Mouse (Mus musculus) lung, postnatal 0 days (tissue): ENCODE data around the gene Prdx1.

ENCODE experiments used
- CTCF ChIP-seq: IDR thresholded peaks from 2 replicates; pipeline ENCODE4 v1.5.1; 2016; ENCODE audit warnings: antibody characterized with exemption, mild to moderate bottlenecking
- EP300 ChIP-seq: IDR thresholded peaks from 2 replicates; pipeline ENCODE4 v1.6.1; 2016; ENCODE audit warnings: antibody characterized with exemption, mild to moderate bottlenecking, control low read depth

DNA sequence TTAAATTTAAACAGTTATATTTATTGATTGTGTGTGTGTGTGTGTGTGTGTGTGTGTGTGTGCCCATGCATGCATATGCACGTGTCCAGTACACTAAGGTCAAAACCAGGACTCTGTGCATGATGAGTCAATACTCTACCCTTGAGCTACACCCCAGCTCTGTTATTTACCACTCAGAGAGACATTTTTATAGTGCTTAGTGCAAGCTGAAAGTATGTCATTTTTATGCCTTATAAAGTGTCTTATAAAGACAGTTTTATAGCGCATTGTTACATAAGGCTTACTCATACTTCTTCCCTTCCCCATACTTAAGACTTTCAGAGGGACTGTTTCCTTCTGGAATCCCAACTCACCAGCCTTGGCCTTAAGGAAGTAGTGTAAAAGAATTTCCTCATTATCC, 64.4 kb downstream of the Prdx1 start:
- TF ChIP-seq CTCF (no peak), EP300 (no peak)
